Mouse (Mus musculus): ENCODE measurements around the gene Ralgapa2. TPM values are rescaled to one million over a fixed set of nuclear protein-coding genes. Genes with fewer than 3 reads are reported as not detected.

The Ralgapa2 gene
- total RNA-seq, 2 experiments from 2014 or later: 5.0 to 17.1 TPM

GRCm38 (mm10) chr2:146225818-146226217 is 286.3 kb downstream of the Ralgapa2 start:
- no peak for ATAC-seq (replicated peaks; ENCODE audit: poor library complexity)

GRCm38 (mm10) chr2:146224141-146224540 is 288.0 kb downstream of the Ralgapa2 start:
- no peak for ATAC-seq (replicated peaks; ENCODE audit: poor library complexity)

- ATAC-seq (replicated peaks; ENCODE audit: poor library complexity): peak; percentile 42; the same call in 1 of the 2 replicates
These were observed 288.8 kb downstream of the Ralgapa2 start for GRCm38 (mm10) chr2:146223176-146223905.

DNA sequence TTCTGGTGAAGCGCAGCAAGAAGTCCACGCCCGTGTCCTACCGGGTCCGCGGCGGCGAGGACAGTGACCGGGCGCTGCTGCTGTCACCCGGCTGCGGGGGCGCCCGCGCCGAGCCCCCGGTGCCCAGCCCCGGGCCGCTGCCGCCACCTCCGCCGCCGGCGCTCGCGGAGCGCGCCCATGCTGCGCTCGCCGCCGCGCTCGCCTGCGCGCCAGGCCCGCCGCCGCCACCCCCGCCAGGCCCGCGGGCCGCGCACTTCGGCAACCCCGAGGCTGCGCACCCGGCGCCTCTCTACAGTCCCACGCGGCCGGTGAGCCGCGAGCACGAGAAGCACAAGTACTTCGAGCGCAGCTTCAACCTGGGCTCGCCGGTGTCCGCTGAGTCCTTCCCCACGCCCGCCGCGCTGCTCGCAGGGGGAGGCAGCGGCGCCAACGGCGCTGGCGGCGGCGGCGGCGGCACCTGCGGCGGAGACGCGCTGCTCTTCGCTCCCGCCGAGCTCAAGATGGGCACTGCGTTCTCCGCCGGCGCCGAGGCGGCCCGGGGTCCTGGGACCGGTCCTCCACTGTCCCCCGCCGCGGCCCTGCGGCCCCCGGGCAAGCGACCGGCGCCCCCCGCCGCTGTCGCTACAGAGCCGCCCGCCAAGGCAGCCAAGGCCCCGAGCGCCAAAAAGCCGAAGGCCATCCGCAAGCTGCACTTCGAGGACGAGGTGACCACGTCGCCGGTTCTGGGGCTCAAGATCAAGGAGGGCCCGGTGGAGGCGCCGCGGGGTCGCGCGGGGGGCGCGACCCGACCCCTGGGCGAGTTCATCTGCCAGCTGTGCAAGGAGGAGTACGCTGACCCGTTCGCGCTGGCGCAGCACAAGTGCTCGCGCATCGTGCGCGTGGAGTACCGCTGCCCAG is 289.6 kb downstream of the Ralgapa2 start:
- no peak for ATAC-seq (replicated peaks; ENCODE audit: poor library complexity)

- no peak for ATAC-seq (replicated peaks; ENCODE audit: poor library complexity)
These were observed 290.2 kb downstream of the Ralgapa2 start for GRCm38 (mm10) chr2:146221929-146222278.

DNA sequence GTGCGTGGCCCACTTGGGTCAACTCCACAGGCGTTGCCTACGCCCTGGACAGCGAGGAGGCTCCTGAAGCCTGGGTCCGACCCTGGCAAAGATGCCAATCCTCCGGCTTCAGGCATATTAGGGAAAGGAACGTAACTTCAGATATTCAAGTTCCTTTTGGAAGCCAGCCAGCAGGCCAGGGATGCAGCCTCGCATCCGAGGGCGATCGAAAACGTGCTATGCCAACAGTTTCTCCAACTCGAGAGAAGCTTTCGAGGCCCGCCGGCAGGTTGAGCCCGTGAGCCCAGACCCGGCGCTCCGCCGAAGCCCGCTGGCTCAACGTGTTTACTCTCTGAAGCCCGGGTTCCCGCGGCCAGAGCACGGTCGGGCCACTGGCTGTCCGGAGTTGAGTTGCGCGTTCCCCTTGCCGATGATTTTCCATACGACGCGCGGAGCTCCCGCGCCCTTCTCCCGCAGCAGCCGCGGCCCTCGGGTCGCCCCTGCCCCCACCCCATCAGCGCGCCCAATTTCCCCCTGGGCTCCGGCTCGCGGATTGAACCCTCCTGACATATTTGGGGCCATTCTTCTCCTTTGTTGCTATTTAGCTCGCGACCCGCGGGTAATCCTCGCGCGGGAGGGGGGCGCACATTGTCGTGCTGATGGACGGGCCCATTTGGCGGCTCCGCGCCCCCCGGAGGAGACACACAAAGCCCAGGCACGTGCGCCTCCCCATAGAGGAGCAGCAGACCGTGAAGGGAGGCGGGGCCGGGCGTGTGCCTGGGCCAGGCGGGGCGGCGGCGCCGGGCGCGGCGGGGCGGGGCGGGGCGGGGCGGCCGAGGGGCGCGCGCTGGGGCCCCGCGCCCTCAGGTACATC is 290.8 kb downstream of the Ralgapa2 start, which contains the start of gene Insm1:
Gene Insm1, plus strand, starts transcription at position 846 of the 853 bp plus-strand sequence.
- peak; percentile 27; the same call in 1 of the 2 replicates for ATAC-seq (replicated peaks; ENCODE audit: poor library complexity)

DNA sequence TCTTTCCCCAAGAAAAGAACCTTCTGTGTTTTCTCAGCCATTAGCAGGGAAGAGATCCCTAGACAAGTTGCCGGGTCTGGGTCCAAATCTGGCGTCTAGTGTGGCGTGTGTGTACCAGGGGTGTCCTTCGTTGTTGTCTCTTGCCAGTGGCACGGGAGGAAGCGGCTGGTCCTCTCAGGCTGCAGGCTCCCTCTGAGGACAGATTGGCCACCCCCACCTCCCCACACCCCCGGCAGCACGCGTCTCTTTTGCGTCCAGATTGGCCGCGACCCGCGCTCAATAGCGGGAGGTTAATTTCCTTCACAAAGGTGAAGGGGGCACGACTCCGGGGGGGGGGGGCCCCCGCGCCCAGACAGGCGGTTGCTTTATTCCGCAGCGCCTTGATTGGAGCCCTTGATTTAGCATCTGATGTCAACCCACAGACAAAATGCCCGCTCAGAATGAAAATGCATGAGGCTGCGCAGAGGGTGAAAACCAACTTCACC is 291.5 kb downstream of the Ralgapa2 start:
- ATAC-seq (replicated peaks; ENCODE audit: poor library complexity): no peak

DNA sequence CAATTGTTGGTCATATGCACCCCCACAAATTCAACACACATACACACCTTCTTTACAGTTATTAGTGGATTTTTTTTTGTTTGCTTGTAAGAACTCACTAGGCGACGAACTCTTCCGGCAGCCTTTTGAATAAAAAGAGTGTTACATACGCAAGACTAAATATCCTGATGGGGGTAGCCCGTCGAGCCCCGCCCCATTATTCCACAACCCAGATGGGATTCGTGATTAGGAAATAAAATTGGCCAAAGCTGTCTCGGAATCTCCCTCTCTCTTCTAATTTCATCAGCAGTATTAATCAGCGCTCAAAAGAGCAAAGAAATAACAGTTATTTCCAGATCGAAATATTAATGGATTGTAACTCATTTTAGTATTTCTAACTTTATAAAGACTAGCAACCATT is 292.4 kb downstream of the Ralgapa2 start:
- no peak for ATAC-seq (replicated peaks; ENCODE audit: poor library complexity)

DNA sequence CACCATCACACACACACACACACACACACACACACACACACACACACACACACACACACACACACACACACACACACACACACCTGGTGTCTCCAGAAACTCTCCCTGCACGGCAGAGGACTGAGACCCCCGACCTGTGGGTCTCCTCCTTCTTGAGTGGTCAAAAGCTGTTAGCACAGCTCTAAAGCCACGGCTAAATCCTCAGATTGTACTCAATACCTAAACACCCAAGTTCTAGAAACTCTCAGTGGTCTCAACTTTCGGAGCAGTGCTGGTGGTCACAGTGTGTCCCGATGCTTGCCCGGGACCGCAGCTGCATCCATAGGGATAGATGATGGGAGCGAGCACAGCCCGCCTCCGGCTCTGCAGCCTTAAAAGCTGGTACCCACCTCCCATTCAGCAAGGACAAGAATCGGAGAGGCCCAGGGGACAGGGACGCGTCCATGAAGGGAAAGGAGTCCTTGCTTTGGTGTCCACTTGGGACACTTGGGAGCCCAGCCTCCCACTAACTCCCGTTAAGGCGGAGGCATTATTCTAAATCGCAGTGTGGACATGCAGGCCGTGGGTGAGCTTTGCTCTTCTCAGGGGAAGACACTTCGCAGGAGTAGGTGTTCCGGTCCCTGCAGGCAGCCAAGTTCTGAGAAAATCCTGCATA is 293.1 kb downstream of the Ralgapa2 start:
- no peak for ATAC-seq (replicated peaks; ENCODE audit: poor library complexity)

GRCm38 (mm10) chr2:146218161-146218691 is 293.9 kb downstream of the Ralgapa2 start:
- ATAC-seq (replicated peaks; ENCODE audit: poor library complexity): no peak

- ATAC-seq (replicated peaks; ENCODE audit: poor library complexity): peak; percentile 27
These were observed 294.7 kb downstream of the Ralgapa2 start for GRCm38 (mm10) chr2:146217227-146217980.

DNA sequence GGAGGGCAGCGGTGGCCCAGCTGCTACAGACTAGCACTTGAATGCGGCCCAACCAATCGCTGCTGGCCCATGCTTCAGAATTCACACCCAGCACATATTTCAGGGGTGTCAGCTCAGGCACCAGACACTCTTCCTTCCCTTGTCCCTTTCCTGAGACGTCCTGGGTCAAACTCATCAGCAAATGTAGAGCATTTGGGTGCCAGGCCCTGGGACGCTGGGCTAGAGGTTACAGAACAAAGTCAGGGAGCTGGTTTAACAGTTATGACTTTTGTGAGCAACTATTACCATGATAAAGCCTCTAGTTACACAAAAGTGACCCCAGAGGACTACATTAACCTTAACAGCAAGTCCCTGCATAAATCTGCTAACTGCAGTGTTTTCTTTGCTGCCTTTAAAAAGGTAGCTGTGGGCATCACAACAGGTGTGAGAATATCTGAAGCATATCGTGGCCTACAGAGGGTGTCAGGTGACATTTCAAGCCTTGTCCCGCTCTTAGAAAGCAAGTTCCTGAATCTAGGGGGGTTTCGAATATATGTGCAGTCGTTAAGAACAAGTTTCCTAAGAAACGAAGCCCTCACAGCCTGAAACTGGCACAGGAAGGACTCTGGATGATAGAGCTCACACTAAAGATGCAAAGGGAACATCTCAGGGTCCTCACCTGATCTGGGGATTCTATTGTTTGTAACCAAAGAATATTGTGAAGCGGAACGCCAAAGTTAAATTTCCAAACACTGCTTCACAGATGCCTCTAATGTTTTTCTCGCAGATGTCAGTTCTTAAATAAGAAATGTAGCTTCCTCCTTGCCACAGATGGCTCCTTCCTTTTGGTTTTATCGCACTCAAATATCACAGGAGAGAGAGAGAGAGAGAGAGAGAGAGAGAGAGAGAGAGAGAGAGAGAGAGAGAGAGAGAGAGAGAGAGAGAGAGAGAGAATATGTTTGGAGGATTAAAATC is 295.8 kb downstream of the Ralgapa2 start:
- no peak for ATAC-seq (replicated peaks; ENCODE audit: poor library complexity)

DNA sequence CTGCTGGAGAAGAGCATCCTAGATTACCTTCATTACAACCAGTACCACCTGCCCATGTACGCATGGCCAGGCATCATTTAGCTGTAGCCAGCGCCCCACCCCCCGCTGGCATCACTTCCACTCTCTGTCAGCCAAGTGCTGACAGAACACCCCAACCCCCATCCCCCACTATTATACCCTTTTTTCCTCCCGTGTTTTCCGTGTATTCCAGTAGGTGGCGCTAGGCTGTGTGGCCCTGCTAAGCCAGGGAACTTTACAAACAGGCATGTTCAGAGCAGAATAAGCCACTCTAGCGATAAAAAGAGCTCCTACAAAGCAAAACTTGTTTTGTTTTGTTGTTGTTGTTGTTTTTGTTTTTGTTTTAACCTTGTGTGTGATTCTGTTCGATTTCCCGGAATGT is 297.4 kb downstream of the Ralgapa2 start:
- peak; percentile 88 for ATAC-seq (replicated peaks; ENCODE audit: poor library complexity)

GRCm38 (mm10) chr2:146210968-146211367 is 301.2 kb downstream of the Ralgapa2 start:
- peak; percentile 51; the same call in 1 of the 2 replicates for ATAC-seq (replicated peaks; ENCODE audit: poor library complexity)

GRCm38 (mm10) chr2:146197947-146198346 is 314.2 kb downstream of the Ralgapa2 start:
- ATAC-seq (replicated peaks; ENCODE audit: poor library complexity): peak; percentile 95

DNA sequence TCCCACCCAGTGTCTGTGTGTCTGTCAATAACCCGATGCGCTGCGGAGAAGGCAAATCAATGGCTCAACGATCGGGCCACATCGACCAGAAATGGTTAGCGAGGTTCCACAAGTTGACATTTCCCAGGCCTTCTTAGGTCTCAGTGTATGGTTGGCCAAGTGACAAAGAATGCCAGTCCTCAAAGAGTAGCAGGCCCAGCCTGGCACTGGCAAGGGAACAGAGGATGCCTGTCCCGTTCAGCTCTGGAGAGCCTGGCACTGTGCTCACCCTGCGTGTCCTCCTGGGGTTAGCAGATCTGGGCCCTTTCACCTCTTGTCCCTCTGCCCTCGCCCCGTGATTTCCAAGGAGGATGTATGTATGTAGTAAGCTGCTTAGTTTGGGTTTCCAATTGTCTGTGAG is 316.0 kb downstream of the Ralgapa2 start:
- no peak for ATAC-seq (replicated peaks; ENCODE audit: poor library complexity)
